Mouse (Mus musculus) C2C12 (cell line): ENCODE measurements around the gene Lmtk2. TPM values are rescaled to one million over a fixed set of nuclear protein-coding genes. Genes with fewer than 3 reads are reported as not detected.

Experiments used
- H3K27me3 ChIP-seq: one replicate; pipeline ENCODE4 v1.6.1; 2011; ENCODE audit not compliant: control insufficient read depth, insufficient read depth, insufficient read length
- H3K36me3 ChIP-seq: one replicate; pipeline ENCODE4 v1.6.1; 2011; ENCODE audit not compliant: control insufficient read depth, insufficient read depth
- H3K4me3 ChIP-seq: one replicate; pipeline ENCODE4 v1.5.1; 2011; ENCODE audit warnings: mild to moderate bottlenecking, control low read depth; ENCODE audit not compliant: poor library complexity, insufficient read depth, severe bottlenecking
- H3K79me2 ChIP-seq: one replicate; pipeline ENCODE4 v1.6.1; 2011; ENCODE audit not compliant: control insufficient read depth, insufficient read depth
- H3K79me3 ChIP-seq: one replicate; pipeline ENCODE4 v1.6.1; 2011; ENCODE audit warnings: low read depth, control low read depth
- H3ac ChIP-seq: one replicate; pipeline ENCODE3; 2011; ENCODE audit warnings: low read depth; ENCODE audit not compliant: control insufficient read depth, insufficient read length
- CEBPB ChIP-seq: IDR thresholded peaks from one replicate; pipeline ENCODE4 v1.6.1; 2011; ENCODE audit warnings: low read depth, mild to moderate bottlenecking, control low read depth, moderate library complexity
- CTCF ChIP-seq: IDR thresholded peaks from one replicate; pipeline ENCODE4 v1.5.1; 2011; ENCODE audit not compliant: control insufficient read depth, insufficient read depth, insufficient read length
- FOSL1 ChIP-seq: IDR thresholded peaks from one replicate; pipeline ENCODE4 v1.8.0; 2011; ENCODE audit warnings: mild to moderate bottlenecking, low read length; ENCODE audit not compliant: poor library complexity, insufficient read depth, severe bottlenecking
- MAX ChIP-seq: IDR thresholded peaks from one replicate; pipeline ENCODE4 v1.6.1; 2011; ENCODE audit warnings: mild to moderate bottlenecking, control low read depth
- MYOD1 ChIP-seq: IDR thresholded peaks from one replicate; pipeline ENCODE4 v1.6.1; 2011; ENCODE audit warnings: low read depth; ENCODE audit not compliant: control insufficient read depth, insufficient read length
- MYOG ChIP-seq: IDR thresholded peaks from one replicate; pipeline ENCODE4 v1.6.1; 2011; ENCODE audit not compliant: control insufficient read depth, insufficient read length; ENCODE audit errors: extremely low read depth
- USF1 ChIP-seq: IDR thresholded peaks from one replicate; pipeline ENCODE4 v1.6.1; 2011; ENCODE audit warnings: low read depth, mild to moderate bottlenecking, control low read depth, moderate library complexity
- polyA plus RNA-seq: library from polyadenylated mRNA; unstranded; fragments of >200 nt; fragmentation: generic; extraction: Trizol; gene quantifications from one replicate; pipeline ENCODE4 v1.2.1, GENCODE M21; 2012; ENCODE audit warnings: missing spikeins

Gene Lmtk2
- polyA plus RNA-seq, 1 experiment, result 4.9 TPM

GRCm38 (mm10) chr5:144204303-144204702 is 104.1 kb downstream of the Lmtk2 start:
- Histone ChIP-seq H3K79me2 (no peaks in the 10 kb centered on the region), H3K27me3 (no peaks in the 10 kb centered on the region), H3K36me3 (no peaks in the 10 kb centered on the region), H3K79me3 (no peaks in the 10 kb centered on the region), H3ac (no peak overlapping the region), H3K4me3 (no peak overlapping the region)
- TF ChIP-seq CTCF (no peak), MYOG (no peak), USF1 (no peak), MAX (no peak), CEBPB (no peak), FOSL1 (no peak), MYOD1 (no peak)

GRCm38 (mm10) chr5:144204911-144205310 is 104.7 kb downstream of the Lmtk2 start:
- H3K79me2 ChIP-seq, result no peaks in the 10 kb centered on the region
- no peaks in the 10 kb centered on the region for H3K27me3 ChIP-seq
- no peak overlapping the region for H3K4me3 ChIP-seq
- TF ChIP-seq FOSL1, result no peak
- TF ChIP-seq MAX, result no peak
- no peak for TF ChIP-seq USF1
- no peak for TF ChIP-seq MYOG
- H3ac ChIP-seq, result no peak overlapping the region
- H3K79me3 ChIP-seq, result no peaks in the 10 kb centered on the region
- no peaks in the 10 kb centered on the region for H3K36me3 ChIP-seq

DNA sequence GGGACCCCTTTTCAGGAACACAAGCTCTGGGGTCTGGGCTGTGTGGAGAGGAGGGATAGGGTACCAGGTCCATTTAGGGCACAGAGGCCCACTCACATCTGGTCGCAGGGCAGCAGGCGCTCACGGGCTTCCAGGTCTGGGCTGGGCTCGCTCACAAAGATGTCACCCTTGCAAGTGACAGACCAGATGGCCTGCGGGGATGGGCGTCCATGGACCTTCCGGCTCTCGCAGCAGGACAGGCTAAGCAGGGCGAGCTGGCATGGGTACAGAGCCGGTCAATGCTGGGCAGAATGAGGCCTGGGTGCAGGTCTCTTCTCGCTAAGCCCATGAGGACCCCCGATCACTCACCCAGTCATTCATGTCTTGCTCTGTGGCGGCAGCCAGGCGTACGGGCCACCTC is 105.8 kb downstream of the Lmtk2 start:
- Histone ChIP-seq H3ac (no peak overlapping the region), H3K36me3 (no peaks in the 10 kb centered on the region)
- no peak for TF ChIP-seq FOSL1
- no peak for TF ChIP-seq MYOG
- no peak for TF ChIP-seq CTCF
- no peak for TF ChIP-seq MYOD1
- no peak for TF ChIP-seq USF1
- TF ChIP-seq CEBPB, result no peak
- TF ChIP-seq MAX, result no peak

DNA sequence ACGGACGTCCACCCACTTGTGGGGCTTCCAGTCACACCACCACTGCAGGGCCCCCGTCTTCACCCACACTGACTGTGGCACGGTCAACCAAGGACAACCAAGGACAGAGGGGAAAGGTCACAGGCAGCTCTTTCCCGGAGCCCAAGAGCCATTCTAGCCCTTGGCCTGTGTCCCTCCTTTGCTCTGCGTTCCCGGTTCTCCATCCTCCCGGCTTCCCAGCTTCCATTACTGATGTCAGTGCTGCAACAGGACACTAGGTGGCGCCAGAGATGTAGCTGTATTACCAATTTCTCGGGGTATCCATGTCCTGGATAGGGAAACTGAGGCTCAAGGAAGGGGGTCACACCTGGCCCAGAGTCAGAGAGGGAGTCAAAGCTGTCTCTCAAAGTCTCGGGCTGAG is 107.2 kb downstream of the Lmtk2 start:
- H3K79me2 ChIP-seq, result no peaks in the 10 kb centered on the region
- no peak overlapping the region for H3K4me3 ChIP-seq
- no peak for TF ChIP-seq MAX
- TF ChIP-seq CTCF, result peak; percentile 49
- no peaks in the 10 kb centered on the region for H3K27me3 ChIP-seq
- no peak overlapping the region for H3ac ChIP-seq
- no peaks in the 10 kb centered on the region for H3K79me3 ChIP-seq
- no peaks in the 10 kb centered on the region for H3K36me3 ChIP-seq

More for the DNA sequence above, 105.8 kb downstream of the Lmtk2 start:
- no peaks in the 10 kb centered on the region for H3K27me3 ChIP-seq
- no peaks in the 10 kb centered on the region for H3K79me2 ChIP-seq
- H3K79me3 ChIP-seq, result no peaks in the 10 kb centered on the region
- H3K4me3 ChIP-seq, result no peak overlapping the region

DNA sequence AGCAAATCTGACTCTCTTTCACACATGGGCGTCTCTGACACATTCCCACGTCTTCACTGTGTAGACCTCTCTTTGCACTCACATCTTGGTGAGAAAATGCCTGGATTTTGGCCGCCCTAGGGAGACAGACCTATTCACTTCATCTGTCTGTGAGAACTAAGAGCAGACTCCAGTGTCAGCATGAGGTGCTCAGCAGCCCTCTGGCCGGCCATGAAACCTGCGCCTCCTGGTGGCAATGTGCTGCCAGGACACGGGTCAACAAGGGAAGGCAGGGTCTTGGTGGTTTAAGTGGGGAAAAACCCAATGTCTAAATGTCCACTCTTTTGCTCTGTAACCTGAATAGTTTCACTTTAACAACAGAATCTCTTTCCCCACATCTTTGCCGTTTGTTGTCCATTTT is 114.2 kb downstream of the Lmtk2 start:
- Histone ChIP-seq H3K79me2 (no peaks in the 10 kb centered on the region), H3K36me3 (no peaks in the 10 kb centered on the region), H3K79me3 (no peaks in the 10 kb centered on the region), H3K27me3 (no peaks in the 10 kb centered on the region), H3ac (no peak overlapping the region), H3K4me3 (no peak overlapping the region)
- TF ChIP-seq MYOD1 (no peak), CEBPB (no peak), USF1 (no peak), CTCF (peak; percentile 81)

GRCm38 (mm10) chr5:144215992-144216391 is 115.8 kb downstream of the Lmtk2 start:
- Histone ChIP-seq H3K36me3 (no peaks in the 10 kb centered on the region), H3K79me3 (no peaks in the 10 kb centered on the region)

GRCm38 (mm10) chr5:144218061-144218460 is 117.8 kb downstream of the Lmtk2 start:
- no peak overlapping the region for H3ac ChIP-seq
- TF ChIP-seq FOSL1 (no peak), CEBPB (no peak), MYOD1 (no peak), CTCF (no peak), MYOG (no peak), MAX (no peak), USF1 (no peak)

More at GRCm38 (mm10) chr5:144215992-144216391, 115.8 kb downstream of the Lmtk2 start:
- Histone ChIP-seq H3K4me3 (no peak overlapping the region), H3K27me3 (no peaks in the 10 kb centered on the region), H3K79me2 (no peaks in the 10 kb centered on the region), H3ac (no peak overlapping the region)
- no peak for TF ChIP-seq CTCF
- no peak for TF ChIP-seq CEBPB
- TF ChIP-seq MAX, result no peak

More at GRCm38 (mm10) chr5:144218061-144218460, 117.8 kb downstream of the Lmtk2 start:
- Histone ChIP-seq H3K4me3 (no peak overlapping the region), H3K27me3 (no peaks in the 10 kb centered on the region), H3K36me3 (no peaks in the 10 kb centered on the region), H3K79me3 (no peaks in the 10 kb centered on the region), H3K79me2 (no peaks in the 10 kb centered on the region)
